Mouse (Mus musculus) CH12.LX (cell line): ENCODE measurements around the gene Lyst. TPM values are rescaled to one million over a fixed set of nuclear protein-coding genes. Genes with fewer than 3 reads are reported as not detected.
A peak's percentile ranks its signal among the peaks of the same experiment; 100 is the strongest.

Experiments used
- DNase-seq: peaks from one replicate; pipeline ENCODE4 v3.0.0-alpha.2; 2013; ENCODE audit errors: extremely low read depth
- H3K27ac ChIP-seq: 2 replicates; pipeline ENCODE4 v1.5.1; 2012; ENCODE audit warnings: low read depth, mild to moderate bottlenecking, control low read depth, moderate library complexity; ENCODE audit not compliant: insufficient read depth
- H3K27me3 ChIP-seq: replicated peaks from 2 replicates; pipeline ENCODE3; 2012; ENCODE audit warnings: inconsistent platforms
- H3K36me3 ChIP-seq, 2 experiments: replicated peaks in 1 of 2; 2 replicates each; pipeline versions ENCODE3 to v1.6.1; 2012; ENCODE audit warnings: inconsistent platforms in 1 of 2, low read length in 1 of 2, mild to moderate bottlenecking in 1 of 2, mixed read lengths in 1 of 2, moderate library complexity in 1 of 2; ENCODE audit not compliant: control insufficient read depth in 1 of 2, insufficient read depth in 1 of 2
- H3K4me1 ChIP-seq, 2 experiments: 2 replicates each; pipeline ENCODE4 v1.6.1; 2012; ENCODE audit warnings: inconsistent platforms in 1 of 2, moderate library complexity in 1 of 2; ENCODE audit not compliant: insufficient read depth in 2 of 2, control insufficient read depth in 1 of 2
- H3K4me2 ChIP-seq: 2 replicates; pipeline ENCODE4 v1.6.1; 2012; ENCODE audit warnings: low read depth, mild to moderate bottlenecking, control low read depth; ENCODE audit not compliant: poor library complexity, insufficient read depth, severe bottlenecking
- H3K4me3 ChIP-seq, 3 experiments: fragments of 150-350 bp in 1 of 3; sonication (generic) in 1 of 3; replicated peaks in 1 of 3; 2 replicates each; pipeline versions ENCODE3 to v1.5.1; 2011 to 2012; ENCODE audit warnings: low read depth in 2 of 3, low read length in 2 of 3, mild to moderate bottlenecking in 2 of 3, moderate library complexity in 2 of 3, control low read depth in 1 of 3, improper control_type of control experiment in 1 of 3, inconsistent platforms in 1 of 3, mixed read lengths in 1 of 3; ENCODE audit not compliant: poor library complexity in 1 of 3
- H3K79me2 ChIP-seq: replicated peaks from 2 replicates; pipeline ENCODE4 v1.6.1; 2012; ENCODE audit warnings: mild to moderate bottlenecking, moderate library complexity; ENCODE audit not compliant: control insufficient read depth, poor library complexity, insufficient read depth, severe bottlenecking; ENCODE audit errors: extremely low read depth
- H3K9ac ChIP-seq: 2 replicates; pipeline ENCODE4 v1.6.1; 2012; ENCODE audit warnings: low read depth, mild to moderate bottlenecking, control low read depth, moderate library complexity; ENCODE audit not compliant: insufficient read depth
- H3K9me3 ChIP-seq: replicated peaks from 2 replicates; pipeline ENCODE3; 2012; ENCODE audit warnings: low read length, inconsistent platforms, mixed read lengths
- BHLHE40 ChIP-seq: IDR thresholded peaks from 2 replicates; pipeline ENCODE4 v1.6.1; 2011; ENCODE audit warnings: mild to moderate bottlenecking, low read depth, low read length, improper control_type of control experiment
- CHD1 ChIP-seq: IDR thresholded peaks from 2 replicates; pipeline ENCODE4 v1.6.1; 2012; ENCODE audit warnings: low read depth, low read length, improper control_type of control experiment, inconsistent platforms
- CTCF ChIP-seq, 2 experiments: IDR thresholded peaks in 1 of 2; conservative IDR thresholded peaks in 1 of 2; 2 replicates each; pipeline ENCODE4 v1.5.1; 2011 to 2012; ENCODE audit warnings: low read depth in 2 of 2, low read length in 2 of 2, improper control_type of control experiment in 1 of 2, inconsistent platforms in 1 of 2, mild to moderate bottlenecking in 1 of 2, moderate library complexity in 1 of 2
- E2F4 ChIP-seq: IDR thresholded peaks from 2 replicates; pipeline ENCODE4 v1.6.1; 2011; ENCODE audit warnings: low read depth, low read length, improper control_type of control experiment; ENCODE audit not compliant: insufficient replicate concordance
- EP300 ChIP-seq: IDR thresholded peaks from 2 replicates; pipeline ENCODE4 v1.6.1; 2011; ENCODE audit warnings: low read length, improper control_type of control experiment
- ETS1 ChIP-seq: conservative IDR thresholded peaks from 2 replicates; pipeline ENCODE4 v1.6.1; 2012; ENCODE audit warnings: low read depth, mild to moderate bottlenecking, inconsistent platforms, low read length, improper control_type of control experiment, moderate library complexity
- HCFC1 ChIP-seq: IDR thresholded peaks from 2 replicates; pipeline ENCODE4 v1.6.1; 2012; ENCODE audit warnings: low read depth, mild to moderate bottlenecking, inconsistent platforms, low read length, improper control_type of control experiment
- IRF4 ChIP-seq: IDR thresholded peaks from 2 replicates; pipeline ENCODE4 v1.6.1; 2014; ENCODE audit warnings: low read depth, mild to moderate bottlenecking, inconsistent platforms, low read length, improper control_type of control experiment
- JUN ChIP-seq: IDR thresholded peaks from 2 replicates; pipeline ENCODE4 v1.6.1; 2011; ENCODE audit warnings: low read depth, mild to moderate bottlenecking, low read length, improper control_type of control experiment, moderate library complexity; ENCODE audit not compliant: insufficient read depth
- KAT2A ChIP-seq: IDR thresholded peaks from 2 replicates; pipeline ENCODE4 v1.6.1; 2012; ENCODE audit warnings: low read length, improper control_type of control experiment, inconsistent platforms; ENCODE audit not compliant: insufficient replicate concordance
- MAFK ChIP-seq: IDR thresholded peaks from 2 replicates; pipeline ENCODE4 v1.6.1; 2011; ENCODE audit warnings: low read length, improper control_type of control experiment; ENCODE audit not compliant: insufficient replicate concordance
- MAX ChIP-seq: IDR thresholded peaks from 2 replicates; pipeline ENCODE4 v1.6.1; 2011; ENCODE audit warnings: low read length, improper control_type of control experiment
- MEF2A ChIP-seq: IDR thresholded peaks from 2 replicates; pipeline ENCODE4 v1.6.1; 2014; ENCODE audit warnings: low read depth, mild to moderate bottlenecking, inconsistent platforms, low read length, improper control_type of control experiment, borderline replicate concordance
- MYC ChIP-seq: IDR thresholded peaks from 2 replicates; pipeline ENCODE4 v1.6.1; 2011; ENCODE audit warnings: low read depth, mild to moderate bottlenecking, improper control_type of control experiment, low read length
- NELFE ChIP-seq: IDR thresholded peaks from 2 replicates; pipeline ENCODE4 v1.6.1; 2011; ENCODE audit warnings: low read depth, low read length, improper control_type of control experiment
- NRF1 ChIP-seq: IDR thresholded peaks from 2 replicates; pipeline ENCODE4 v1.6.1; 2014; ENCODE audit warnings: low read depth, mild to moderate bottlenecking, inconsistent platforms, low read length, improper control_type of control experiment, moderate library complexity
- POLR2AphosphoS2 ChIP-seq: IDR thresholded peaks from 2 replicates; pipeline ENCODE4 v1.6.1; 2011; ENCODE audit warnings: low read depth, low read length, improper control_type of control experiment
- RCOR1 ChIP-seq: conservative IDR thresholded peaks from 2 replicates; pipeline ENCODE4 v1.6.1; 2012; ENCODE audit warnings: low read depth, mild to moderate bottlenecking, inconsistent platforms, low read length, improper control_type of control experiment
- SIN3A ChIP-seq: IDR thresholded peaks from 2 replicates; pipeline ENCODE4 v1.6.1; 2012; ENCODE audit warnings: low read length, improper control_type of control experiment, inconsistent platforms
- SMC3 ChIP-seq: IDR thresholded peaks from 2 replicates; pipeline ENCODE4 v1.6.1; 2011; ENCODE audit warnings: low read depth, low read length, improper control_type of control experiment
- TBP ChIP-seq: conservative IDR thresholded peaks from 2 replicates; pipeline ENCODE4 v1.6.1; 2011; ENCODE audit warnings: low read depth, low read length, improper control_type of control experiment
- TCF12 ChIP-seq: IDR thresholded peaks from 2 replicates; pipeline ENCODE4 v1.6.1; 2014; ENCODE audit warnings: low read depth, mild to moderate bottlenecking, inconsistent platforms, low read length, improper control_type of control experiment
- ZC3H11A ChIP-seq: IDR thresholded peaks from 2 replicates; pipeline ENCODE4 v1.6.1; 2012; ENCODE audit warnings: low read depth, mild to moderate bottlenecking, inconsistent platforms, low read length, improper control_type of control experiment
- ZKSCAN1 ChIP-seq: IDR thresholded peaks from 2 replicates; pipeline ENCODE4 v1.6.1; 2012; ENCODE audit warnings: low read depth, inconsistent platforms, low read length, improper control_type of control experiment, borderline replicate concordance
- ZNF384 ChIP-seq: IDR thresholded peaks from 2 replicates; pipeline ENCODE4 v1.6.1; 2012; ENCODE audit warnings: low read depth, low read length, improper control_type of control experiment, inconsistent platforms
- dilution Hi-C: fragments of 300-500 bp; cut with MboI; formaldehyde crosslinking; loops from 2 replicates; pipeline ENCODE4 v1.14.3; 2020; ENCODE audit warnings: low sequenced_read_pairs; ENCODE audit not compliant: extremely low pct_unique_long_range_greater_than_20kb, extremely low pct_ligation_motif_present
- in situ Hi-C: fragments of 300-500 bp; cut with MboI; formaldehyde crosslinking; loops from 3 replicates; pipeline ENCODE4 v1.14.3; 2019; ENCODE audit warnings: low sequenced_read_pairs, low pct_ligation_motif_present, low pct_unique_long_range_greater_than_20kb, mixed read lengths
- polyA plus RNA-seq: library from polyadenylated mRNA; unstranded; fragments of >175 nt; gene quantifications from 2 replicates; pipeline ENCODE4 v1.2.1, GENCODE M21; 2012; ENCODE audit warnings: low read depth; ENCODE audit not compliant: insufficient read length
- total RNA-seq, 2 experiments: library from RNA; depleted of rRNA; stranded (reverse); fragments of 300-350 nt in 1 of 2; fragments of >200 nt in 1 of 2; gene quantifications; 2 replicates each; pipeline ENCODE4 v1.2.3; 2012 to 2014

Gene Lyst
- total and polyA plus RNA-seq, 3 experiments: 33.1 to 61.1 (median 34.8) TPM

DNA sequence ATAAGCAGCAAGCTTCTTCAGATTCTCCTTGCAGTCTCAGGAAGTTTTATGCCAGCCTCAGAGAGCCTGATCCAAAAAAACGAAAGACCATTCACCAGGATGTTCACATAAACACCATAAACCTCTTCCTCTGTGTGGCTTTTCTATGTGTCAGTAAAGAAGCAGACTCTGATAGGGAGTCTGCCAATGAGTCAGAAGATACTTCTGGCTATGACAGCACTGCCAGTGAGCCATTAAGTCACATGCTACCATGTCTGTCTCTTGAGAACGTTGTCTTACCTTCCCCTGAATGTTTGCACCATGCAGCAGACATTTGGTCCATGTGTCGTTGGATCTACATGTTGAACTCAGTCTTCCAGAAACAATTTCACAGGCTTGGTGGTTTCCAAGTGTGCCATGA is 47.4 kb downstream of the Lyst start:
- H3K4me1 ChIP-seq: peaks cover 0 to 40% of the 10 kb centered on the region in 2 experiments; a peak in 2 of 4 replicates
- dilution Hi-C loops (no loop called here), in situ Hi-C loops (no loop called here)
- peaks cover 5% of the 10 kb centered on the region for H3K79me2 ChIP-seq
- no peak overlapping the region for H3K4me3 ChIP-seq
- 0 out of 2 replicates have a peak overlapping the region, but pooled peaks have one; percentile 2 for H3K27ac ChIP-seq
- no peak overlapping the region for H3K9ac ChIP-seq
- H3K36me3 ChIP-seq: peaks cover 45 to 81% of the 10 kb centered on the region in 2 experiments
- TF ChIP-seq ETS1 (peak; percentile 64), ZNF384 (no peak), MAX (peak; percentile 59; the same call in 1 of the 2 replicates), MAFK (no peak), SIN3A (0 out of 2 replicates have a peak, but pooled peaks have one; percentile 27), MEF2A (peak; percentile 92), JUN (peak; percentile 25; the same call in 1 of the 2 replicates), EP300 (peak; percentile 36), KAT2A (no peak), BHLHE40 (peak; percentile 72), CHD1 (0 out of 2 replicates have a peak, but pooled peaks have one; percentile 38)
- DNase-seq: peak; percentile 62
- H3K4me2 ChIP-seq: no peak overlapping the region
- H3K9me3 ChIP-seq: no peaks in the 10 kb centered on the region
- no peaks in the 10 kb centered on the region for H3K27me3 ChIP-seq

- Histone ChIP-seq H3K79me2 (peaks cover 5% of the 10 kb centered on the region), H3K36me3 (peaks cover 45 to 84% of the 10 kb centered on the region in 2 experiments), H3K9ac (no peak overlapping the region), H3K4me2 (no peak overlapping the region), H3K9me3 (no peaks in the 10 kb centered on the region), H3K4me1 (peaks cover 0 to 41% of the 10 kb centered on the region in 2 experiments; a peak in 2 of 4 replicates), H3K4me3 (no peak overlapping the region), H3K27me3 (no peaks in the 10 kb centered on the region), H3K27ac (no peak overlapping the region)
- TF ChIP-seq ZKSCAN1 (no peak), MEF2A (no peak), TBP (no peak)
- no peak for DNase-seq
- in situ Hi-C loops: no loop called here
- dilution Hi-C loops: no loop called here
Measured at GRCm38 (mm10) chr13:13637981-13638380, 47.8 kb downstream of the Lyst start.

DNA sequence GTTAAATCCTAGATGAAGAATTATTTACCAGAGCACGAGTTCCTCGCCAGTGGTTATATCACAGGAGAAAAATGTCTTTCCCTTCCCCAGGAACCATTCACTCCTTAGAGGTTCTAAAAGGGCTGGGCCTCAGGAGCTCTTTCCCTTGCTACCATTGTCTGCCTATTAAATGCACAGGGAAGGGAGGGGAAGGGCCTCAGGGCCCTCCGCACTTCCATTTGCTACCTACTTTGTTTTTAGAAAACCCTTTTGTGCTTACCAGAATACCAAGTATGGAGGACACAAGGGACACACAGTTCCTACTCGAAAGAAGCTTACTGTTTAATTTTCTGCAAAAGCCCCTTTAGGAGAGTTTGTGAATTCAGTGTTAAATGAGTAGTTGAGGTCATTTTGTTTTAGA is 48.5 kb downstream of the Lyst start:
- Histone ChIP-seq H3K27ac (no peak overlapping the region), H3K27me3 (no peaks in the 10 kb centered on the region)
- dilution Hi-C loops (no loop called here), in situ Hi-C loops (no loop called here)
- DNase-seq: no peak
- TF ChIP-seq EP300 (no peak), KAT2A (no peak), NELFE (no peak), TCF12 (no peak), MYC (no peak), CTCF (conservative IDR thresholded peaks at IDR 0.05 in 1 of 2, IDR thresholded peaks at IDR 0.05 in 1 of 2; ENCODE audit: low read depth in 2 of 2, low read length in 2 of 2) (no peak), ZKSCAN1 (no peak), HCFC1 (no peak), NRF1 (no peak), ETS1 (no peak), ZC3H11A (no peak), SMC3 (no peak), IRF4 (no peak), CHD1 (no peak), POLR2AphosphoS2 (no peak), RCOR1 (no peak), TBP (no peak), MAFK (no peak), E2F4 (no peak)
- TF ChIP-seq, all 38 proteins: peak for 0
- H3K9me3 ChIP-seq: no peaks in the 10 kb centered on the region
- H3K4me1 ChIP-seq: peaks cover 0 to 41% of the 10 kb centered on the region in 2 experiments; a peak in 2 of 4 replicates
- H3K9ac ChIP-seq: no peak overlapping the region
- peaks cover 5% of the 10 kb centered on the region for H3K79me2 ChIP-seq
- no peak overlapping the region for H3K4me2 ChIP-seq
- peaks cover 42 to 84% of the 10 kb centered on the region in 2 experiments for H3K36me3 ChIP-seq
- H3K4me3 ChIP-seq: no peak overlapping the region
